Mouse (Mus musculus) layer of hippocampus, adult 8-10 months (tissue): ENCODE results near the gene Gpr162. TPM values are rescaled to one million over a fixed set of nuclear protein-coding genes. Genes with fewer than 3 reads are reported as not detected.

Source experiments
- DNase-seq, 2 experiments: peaks; one replicate each; pipeline ENCODE4 v3.0.0; 2022; ENCODE audit warnings: low spot score in 2 of 2
- total RNA-seq, 4 experiments: library from RNA; stranded (reverse); gene quantifications; 2 replicates each; pipeline ENCODE4 v1.2.4; 2022

The Gpr162 gene
- total RNA-seq, 4 experiments from 2014 or later: 171 to 204 (median 183) TPM

- no peak for DNase-seq
Measured at GRCm38 (mm10) chr6:124883351-124883750, 19.6 kb upstream of the Gpr162 start.

GRCm38 (mm10) chr6:124881821-124882220 lies 18.0 kb upstream of the Gpr162 start:
- no peak for DNase-seq

GRCm38 (mm10) chr6:124879390-124879789 lies 15.6 kb upstream of the Gpr162 start:
- DNase-seq: no peak

GRCm38 (mm10) chr6:124874348-124874747 lies 10.6 kb upstream of the Gpr162 start:
- DNase-seq: no peak

GRCm38 (mm10) chr6:124866560-124866959 lies 2.8 kb upstream of the Gpr162 start:
- no peak for DNase-seq

GRCm38 (mm10) chr6:124865766-124866362 lies 2.1 kb upstream of the Gpr162 start:
- DNase-seq: no peak

- DNase-seq: no peak
Measured at GRCm38 (mm10) chr6:124863125-124863657, 592 bp downstream of the Gpr162 start.

GRCm38 (mm10) chr6:124862406-124863124 lies 1.2 kb downstream of the Gpr162 start:
- DNase-seq: no peak

- no peak for DNase-seq
Measured at GRCm38 (mm10) chr6:124861802-124862201, 2.0 kb downstream of the Gpr162 start.

- no peak for DNase-seq
Measured at GRCm38 (mm10) chr6:124861266-124861665, 2.5 kb downstream of the Gpr162 start.

- DNase-seq: no peak
Measured at GRCm38 (mm10) chr6:124860511-124860910, 3.3 kb downstream of the Gpr162 start.

GRCm38 (mm10) chr6:124859725-124860124 lies 4.1 kb downstream of the Gpr162 start:
- DNase-seq: peak; percentile 84 to 89

- DNase-seq: no peak
Measured at GRCm38 (mm10) chr6:124858561-124859318, 5.0 kb downstream of the Gpr162 start.

- DNase-seq: no peak
Measured at GRCm38 (mm10) chr6:124857840-124858530, 5.8 kb downstream of the Gpr162 start.

GRCm38 (mm10) chr6:124856916-124857839 lies 6.6 kb downstream of the Gpr162 start, which contains the start of gene P3h3:
Gene P3h3, minus strand, starts transcription at chr6:124857752.
- DNase-seq: peak; percentile 81 to 84

GRCm38 (mm10) chr6:124856321-124856720 lies 7.5 kb downstream of the Gpr162 start:
- peak in 1 of 2 experiments; percentile 43 for DNase-seq

- DNase-seq: no peak
Measured at GRCm38 (mm10) chr6:124854647-124855046, 9.1 kb downstream of the Gpr162 start.

GRCm38 (mm10) chr6:124850535-124850934 lies 13.2 kb downstream of the Gpr162 start:
- DNase-seq: no peak

- DNase-seq: peak; percentile 84 to 95
Measured at GRCm38 (mm10) chr6:124847305-124847704, 16.5 kb downstream of the Gpr162 start.
